Mouse (Mus musculus) kidney, adult 2 months (tissue): ENCODE results near the gene Fat2.
A peak's percentile ranks its signal among the peaks of the same experiment; 100 is the strongest.

Experiments
- CTCF ChIP-seq: fragments of 200-500 bp; conservative IDR thresholded peaks from 2 replicates; pipeline ENCODE4 v1.5.1; 2011; ENCODE audit warnings: low read depth, mild to moderate bottlenecking, control low read depth, low read length, moderate library complexity, mixed read lengths; ENCODE audit not compliant: insufficient read depth, insufficient read length
- POLR2A ChIP-seq: fragments of 200-500 bp; IDR thresholded peaks from one replicate; pipeline ENCODE4 v1.6.1; 2011; ENCODE audit warnings: low read depth, low read length, control low read depth

- TF ChIP-seq CTCF (peak; percentile 70), POLR2A (no peak)
Observed at GRCm38 (mm10) chr11:55240556-55240955, 95.8 kb downstream of the Fat2 start.
